Mouse (Mus musculus): Measurements from ENCODE around the gene Ebi3.

DNA sequence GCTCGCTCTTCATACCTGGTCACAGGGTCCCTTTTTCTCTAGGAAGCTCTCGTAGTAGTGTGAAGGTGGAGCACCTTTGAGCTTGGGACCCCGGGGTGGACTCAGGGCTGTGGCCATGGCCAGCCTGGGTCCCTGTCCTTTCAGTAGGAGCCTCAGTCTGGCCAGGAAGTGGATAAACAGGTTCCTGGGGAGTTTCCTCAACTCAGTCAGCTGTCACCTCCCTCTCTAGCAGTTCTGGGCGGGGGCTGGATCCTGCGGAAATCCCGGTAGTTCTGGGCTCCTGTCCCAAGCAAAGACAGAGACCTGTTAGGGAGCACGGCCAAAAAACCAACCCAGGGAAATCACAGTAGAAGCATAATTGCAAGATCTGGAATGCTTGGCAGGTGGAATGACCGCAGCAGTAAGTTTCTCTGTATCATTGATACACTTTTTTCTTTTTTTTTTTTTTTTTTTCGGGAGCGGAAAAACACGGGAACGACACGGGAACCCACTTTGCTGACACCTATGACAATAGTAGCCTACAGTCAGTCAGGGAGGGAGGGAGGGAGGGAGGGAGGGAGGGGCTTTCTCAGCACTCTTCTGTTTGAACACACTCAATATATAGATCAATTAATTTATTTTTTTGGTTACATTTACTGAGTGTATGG lies 53.1 kb downstream of the Ebi3 start, which contains the start of the genes Stap2 and Mpnd:
- TF ChIP-seq CTCF (IDR thresholded peaks at IDR 0.05; ENCODE audit: low read depth, low read length) = no peak
- no peak for TF ChIP-seq GATA1 (IDR thresholded peaks at IDR 0.05; ENCODE audit: borderline replicate concordance, low read length)
- TF ChIP-seq GATA2 (IDR thresholded peaks at IDR 0.05; ENCODE audit: borderline replicate concordance, low read depth, low read length) = no peak
- no peak for TF ChIP-seq POLR2AphosphoS5 (IDR thresholded peaks at IDR 0.05; ENCODE audit: insufficient replicate concordance, low read depth, low read length)
- TF ChIP-seq TAL1 (conservative IDR thresholded peaks at IDR 0.05; ENCODE audit: low read depth, low read length) = no peak
